Mouse (Mus musculus): ENCODE data around the gene Chadl. TPM values are rescaled to one million over a fixed set of nuclear protein-coding genes. Genes with fewer than 3 reads are reported as not detected.

Chadl gene
- total RNA-seq, 1 experiment from 2014 or later = 0.69 TPM

GRCm38 (mm10) chr15:81661701-81662100, 35.4 kb downstream of the Chadl start:
- no peak for ATAC-seq (replicated peaks in 1 of 2; ENCODE audit: insufficient read depth in 1 of 2, low FRiP score in 2 of 2, low TSS enrichment in 1 of 2, low read depth in 1 of 2, poor library complexity in 2 of 2, severe bottlenecking in 2 of 2)

- no peak for ATAC-seq (replicated peaks in 1 of 2; ENCODE audit: insufficient read depth in 1 of 2, low FRiP score in 2 of 2, low TSS enrichment in 1 of 2, low read depth in 1 of 2, poor library complexity in 2 of 2, severe bottlenecking in 2 of 2)
These were observed 46.5 kb downstream of the Chadl start for GRCm38 (mm10) chr15:81650636-81651035.

GRCm38 (mm10) chr15:81649516-81650455, 47.3 kb downstream of the Chadl start:
- no peak for ATAC-seq (replicated peaks in 1 of 2; ENCODE audit: insufficient read depth in 1 of 2, low FRiP score in 2 of 2, low TSS enrichment in 1 of 2, low read depth in 1 of 2, poor library complexity in 2 of 2, severe bottlenecking in 2 of 2)

Other genes with a start within 250 kb of the Chadl start
- 125 and 199 TPM in 2 replicates for gene Rbx1, start 231.0 kb downstream of the Chadl start, total RNA-seq (2017)
- gene Ep300, start 111.9 kb downstream of the Chadl start, total RNA-seq (2017) = 32.7 and 48.0 TPM in 2 replicates
- gene L3mbtl2, start 33.4 kb downstream of the Chadl start, total RNA-seq (2017) = 21.2 and 22.8 TPM in 2 replicates
- 40.3 and 42.2 TPM in 2 replicates for gene Zc3h7b, start 47.8 kb upstream of the Chadl start, total RNA-seq (2017)
- 80.7 and 125 TPM in 2 replicates for gene Rangap1, start 48.2 kb upstream of the Chadl start, total RNA-seq (2017)
- 18.6 and 28.9 TPM in 2 replicates for gene Tef, start 105.1 kb upstream of the Chadl start, total RNA-seq (2017)
- 36.6 and 38.4 TPM in 2 replicates for gene Tob2, start 161.5 kb upstream of the Chadl start, total RNA-seq (2017)
- gene Phf5a, start 174.6 kb upstream of the Chadl start, total RNA-seq (2017) = 35.5 and 56.0 TPM in 2 replicates
- gene Aco2, start 175.0 kb upstream of the Chadl start, total RNA-seq (2017) = 98.4 and 130 TPM in 2 replicates
- gene Polr3h, start 229.0 kb upstream of the Chadl start, total RNA-seq (2017) = 26.7 and 32.6 TPM in 2 replicates
- not detected in 2 replicates for gene Csdc2, start 239.5 kb upstream of the Chadl start, total RNA-seq (2017)

All from hematopoietic stem cell, adult 5-6 weeks (primary cell).